ENCODE assay signal across 13 mouse cellular contexts in the genomic region with DNA sequence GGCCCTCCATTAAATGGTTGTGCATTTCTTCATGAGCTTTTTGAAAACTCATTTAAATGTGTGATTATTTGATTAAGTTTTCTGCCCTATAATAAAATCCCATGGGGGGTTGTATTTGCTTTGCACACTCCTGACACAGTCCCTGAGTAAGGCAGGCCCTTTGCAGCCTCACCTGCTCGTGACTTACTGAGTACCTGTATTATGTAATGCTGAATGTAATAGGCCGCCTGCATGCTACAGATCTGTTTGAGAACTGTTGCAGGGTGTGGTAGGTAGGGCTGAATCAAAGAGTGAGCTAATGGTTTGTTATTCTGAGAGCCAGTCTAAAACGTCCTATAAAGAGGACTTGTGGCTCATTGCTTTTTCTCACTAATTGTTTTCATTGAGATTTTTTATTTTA.
"Had no signal": no experiment of that assay in that cellular context is flagged by ENCODE, and none has a peak within 500 bp of the region (broad histone marks: within the 10 kb centered on the region; RNA-seq: fewer than 3 reads in every experiment).

No protein-coding gene starts in this region.

- H3K4me3 ChIP-seq: hindbrain, embryonic 12.5 days; left cerebral cortex, adult 2 months; limb, embryonic 15.5 days; midbrain, embryonic 13.5 days had no signal

- H3K4me2 ChIP-seq: hindbrain, embryonic 12.5 days; limb, embryonic 15.5 days; midbrain, embryonic 13.5 days had no signal

- H3K36me3 ChIP-seq: hindbrain, embryonic 12.5 days; limb, embryonic 15.5 days; midbrain, embryonic 13.5 days had no signal

- ATAC-seq: hindbrain, embryonic 16.5 days; inflammation-experienced regulatory T-cells, adult 6 months; midbrain, embryonic 13.5 days had no signal

- H3K9me3 ChIP-seq: hindbrain, embryonic 12.5 days; limb, embryonic 15.5 days; midbrain, embryonic 13.5 days had no signal

- H3K27ac ChIP-seq: hindbrain, embryonic 12.5 days; limb, embryonic 15.5 days; liver, embryonic 14.5 days; macrophage; midbrain, embryonic 13.5 days had no signal

- DNase-seq: kidney, adult 8-10 months; kidney, postnatal 25 days; right cerebral cortex, postnatal 14 days; thymus, adult 2 months; thymus, postnatal 25 days had no signal

- H3K9ac ChIP-seq: hindbrain, embryonic 12.5 days; limb, embryonic 15.5 days; liver, embryonic 14.5 days; midbrain, embryonic 13.5 days had no signal

- H3K27me3 ChIP-seq: hindbrain, embryonic 12.5 days; limb, embryonic 15.5 days; midbrain, embryonic 13.5 days had no signal
